Mouse (Mus musculus) heart, adult 8-10 months (tissue): ENCODE measurements at regions not wholly inside any gene's neighbourhood (a gene's known extent, or its start where the extent isn't known, plus 50 kb on each side); places are given as distances from the start of the nearest gene placed in this dataset.

Experiments
- DNase-seq: peaks from one replicate; pipeline ENCODE4 v3.0.0; 2022; ENCODE audit warnings: low spot score

DNA sequence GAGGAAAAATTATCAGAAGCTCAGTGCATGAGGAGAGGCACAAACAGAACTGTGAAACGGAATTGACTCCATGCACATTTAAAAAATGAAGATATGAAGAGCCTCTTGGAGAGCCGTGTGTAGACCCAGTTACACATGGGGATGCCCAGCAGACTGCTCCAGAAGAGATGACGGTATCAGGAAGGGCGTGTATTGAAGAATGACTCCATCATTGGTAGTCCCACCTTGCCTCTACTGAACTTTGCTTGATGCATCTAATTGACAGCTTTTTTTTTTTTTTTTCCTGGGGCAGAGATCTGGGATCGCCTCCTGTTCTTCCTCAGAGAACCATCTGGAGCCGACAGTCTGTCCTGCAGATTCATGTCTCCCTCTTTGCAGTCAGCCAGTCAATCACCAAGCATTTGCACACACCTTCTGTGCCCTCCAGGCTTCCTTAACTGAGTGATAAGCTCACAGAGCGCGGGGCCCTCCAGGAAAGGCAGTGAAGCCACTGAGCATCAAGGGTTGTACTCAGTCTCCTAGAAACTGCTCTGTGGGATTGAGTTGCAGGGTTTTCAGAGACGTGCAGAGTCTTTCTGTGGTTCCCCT, 57.6 kb upstream of the D1Pas1 start:
- no peak for DNase-seq

DNA sequence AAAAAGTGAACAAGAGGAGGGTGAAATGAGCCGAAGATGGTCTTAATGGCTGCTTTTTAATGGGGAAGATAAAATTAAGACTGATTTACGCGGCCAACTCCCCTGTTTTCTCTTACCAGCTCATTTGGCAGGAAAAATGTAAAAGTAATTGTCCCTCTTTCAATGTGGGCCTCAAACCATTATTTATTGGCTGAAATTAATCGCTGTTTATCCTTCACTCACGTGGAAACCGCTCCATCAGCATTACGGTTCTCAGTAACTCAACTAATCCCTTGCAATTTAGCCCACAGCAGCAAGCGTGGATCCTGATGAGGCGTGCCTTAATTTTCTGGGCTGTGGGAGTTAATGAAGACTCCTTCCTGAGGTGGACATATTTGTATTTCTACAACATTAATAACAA, 58.1 kb upstream of the D1Pas1 start:
- DNase-seq: no peak

DNA sequence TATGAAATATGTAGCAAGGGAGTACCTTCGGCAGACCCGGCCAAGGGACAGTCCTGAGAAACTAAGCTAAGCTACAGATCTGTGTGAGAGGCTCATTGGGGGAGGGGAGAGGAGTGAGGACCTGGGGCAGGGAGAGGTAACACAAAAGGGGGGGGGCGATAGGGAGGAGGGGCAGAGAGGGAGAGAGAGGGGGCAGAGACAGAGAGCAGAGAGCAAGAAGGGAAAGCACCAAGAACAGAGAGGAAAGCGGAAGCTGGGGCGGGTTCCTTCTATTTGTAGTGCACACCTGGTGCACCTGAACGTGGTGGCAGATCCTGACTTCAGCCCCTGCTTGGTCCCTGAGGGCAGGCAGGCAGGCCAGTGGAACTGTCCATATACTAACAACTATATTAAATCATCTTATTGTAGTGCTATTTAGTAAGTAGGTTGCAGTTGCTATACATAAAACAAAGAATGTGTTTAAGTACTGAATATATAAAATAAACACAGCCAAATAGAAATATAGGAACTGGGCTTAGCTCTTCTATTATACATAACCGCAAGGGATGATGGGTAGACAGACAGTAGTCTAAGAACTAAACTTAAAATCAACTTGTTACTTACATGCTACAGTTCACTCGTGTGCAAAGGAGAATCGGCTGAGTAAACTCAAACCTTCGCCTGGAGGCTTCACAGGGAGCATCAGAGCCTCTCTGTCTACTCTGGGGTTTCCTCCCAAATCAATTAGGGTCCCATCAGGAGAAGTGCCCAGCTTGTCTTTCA, 59.6 kb upstream of the D1Pas1 start:
- DNase-seq: no peak

DNA sequence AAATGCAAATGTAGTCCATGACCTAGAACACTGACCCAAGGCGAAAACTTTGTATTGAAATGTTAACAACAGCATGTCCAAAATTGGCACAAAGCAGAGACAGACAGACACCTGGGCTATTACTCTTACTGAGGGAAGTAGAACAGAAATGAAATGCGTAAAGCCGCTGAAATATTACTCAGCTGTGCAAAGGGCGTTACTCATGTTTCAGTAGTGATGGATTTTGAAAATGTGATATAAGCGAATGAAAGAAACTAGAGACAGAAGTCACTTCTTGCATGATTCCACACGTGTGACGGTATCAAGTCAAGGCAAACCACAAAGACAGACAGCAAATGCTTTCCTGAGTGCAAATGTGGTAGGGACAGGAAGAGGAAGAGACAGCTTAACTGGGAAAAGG, 61.3 kb upstream of the D1Pas1 start:
- DNase-seq: no peak

DNA sequence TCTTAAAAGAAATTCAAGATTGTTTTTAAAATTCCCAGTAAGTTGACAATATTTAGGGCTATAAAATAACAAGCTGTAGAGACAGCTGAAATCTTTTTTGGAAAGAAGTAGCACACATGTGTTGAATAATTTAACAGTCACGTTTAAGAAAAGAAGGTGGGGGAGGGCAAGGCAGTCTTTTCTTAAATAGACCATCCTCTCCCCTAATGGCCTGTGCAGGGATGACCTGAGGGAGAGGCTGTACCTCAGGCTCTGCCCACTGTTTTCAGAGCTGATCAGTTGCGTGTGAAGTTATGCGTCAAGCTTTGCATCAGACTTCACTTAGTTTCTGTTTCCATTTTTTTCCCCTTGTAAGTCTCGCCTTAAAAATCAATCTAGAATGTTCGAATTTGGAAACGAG, 65.7 kb upstream of the D1Pas1 start:
- DNase-seq: no peak

DNA sequence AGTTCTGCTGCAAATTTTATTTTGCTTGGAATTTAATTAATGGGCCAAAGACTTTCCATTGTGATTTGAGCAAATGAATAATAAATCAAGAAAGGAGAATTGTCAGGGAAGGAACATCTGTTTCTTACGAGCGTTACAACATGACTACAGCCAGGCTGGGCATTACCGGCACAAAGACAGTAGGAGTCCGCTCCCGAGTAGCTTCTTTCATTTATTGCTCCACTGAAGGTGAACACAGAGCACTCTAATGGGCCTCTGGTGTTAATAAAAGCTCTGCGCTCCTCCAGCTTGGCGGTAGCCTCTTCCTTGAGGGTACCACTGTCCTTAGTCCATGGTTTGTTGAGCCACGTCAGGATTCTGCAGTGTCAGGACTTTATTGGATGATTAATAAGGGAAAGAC, 69.0 kb upstream of the D1Pas1 start:
- DNase-seq: no peak

DNA sequence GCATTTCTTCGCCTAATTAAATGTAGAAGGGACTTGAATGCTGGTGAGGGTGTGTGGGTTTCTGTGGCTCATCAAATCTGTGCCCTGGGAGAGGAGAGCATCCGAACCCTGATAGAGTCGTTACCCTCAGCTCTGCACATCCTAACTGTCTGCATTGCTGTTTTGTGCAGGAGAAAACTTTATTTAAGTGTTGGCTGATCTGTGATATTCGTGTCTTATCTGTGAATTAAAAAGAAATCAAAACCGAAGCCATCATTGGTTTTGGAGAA, 77.7 kb upstream of the D1Pas1 start:
- DNase-seq: no peak

DNA sequence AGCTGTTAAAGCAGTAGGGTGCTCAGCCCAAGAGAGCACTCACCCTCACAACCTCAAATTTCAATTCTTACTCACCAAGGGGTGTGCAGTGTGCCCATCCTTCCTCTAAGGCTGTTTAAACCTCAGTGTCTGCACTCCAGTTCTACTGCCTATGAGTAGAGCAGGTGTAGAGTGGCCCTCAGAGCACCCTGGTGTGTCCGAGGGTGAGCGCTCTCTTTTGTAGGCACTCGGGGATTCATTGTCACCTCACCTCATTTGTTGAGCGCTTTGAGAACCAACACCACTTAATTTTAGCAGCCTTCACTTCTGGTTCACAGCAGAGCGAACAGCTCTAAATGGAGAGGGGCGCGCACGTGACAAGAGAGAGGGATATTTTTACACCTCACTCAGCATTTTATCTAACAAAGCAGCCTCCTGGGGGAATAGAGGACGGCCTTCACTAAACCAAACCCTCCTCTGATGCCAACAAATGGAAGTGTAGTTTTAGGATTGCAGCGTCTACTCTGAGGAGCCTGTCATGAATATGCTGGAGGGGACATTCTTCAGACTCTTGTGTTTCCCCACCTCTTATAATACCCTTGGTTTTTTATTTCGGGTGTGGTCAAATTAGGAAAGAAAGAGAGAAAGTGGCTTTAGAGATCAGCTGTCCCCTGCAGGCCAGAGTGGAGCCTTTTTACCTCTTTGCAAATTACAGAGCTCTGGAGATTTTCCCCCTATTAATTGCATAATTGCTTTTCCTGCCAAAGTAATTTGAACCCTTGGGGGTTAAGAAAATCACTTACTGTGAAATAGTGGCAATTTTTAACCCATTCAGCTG, 78.2 kb upstream of the D1Pas1 start:
- DNase-seq: peak; percentile 3

DNA sequence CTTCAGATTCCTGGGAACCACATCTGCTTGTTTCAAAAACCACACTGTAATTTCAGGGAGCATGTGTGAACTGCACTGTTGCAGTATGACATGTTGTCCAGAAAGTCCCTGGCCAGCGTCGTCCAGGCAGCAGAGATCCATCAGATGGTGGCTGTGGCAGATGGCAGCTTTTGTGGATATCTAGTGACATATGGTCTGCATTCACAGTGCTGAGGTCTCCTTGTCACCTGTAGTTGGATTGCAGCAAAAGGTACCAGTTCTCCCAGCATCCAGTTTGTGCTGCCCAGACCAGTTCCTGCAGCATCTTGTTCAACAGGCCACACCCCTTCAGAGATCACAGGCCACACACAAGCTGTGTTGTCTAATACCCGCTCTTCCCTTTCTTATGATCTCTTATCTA, 80.1 kb upstream of the D1Pas1 start:
- DNase-seq: no peak

DNA sequence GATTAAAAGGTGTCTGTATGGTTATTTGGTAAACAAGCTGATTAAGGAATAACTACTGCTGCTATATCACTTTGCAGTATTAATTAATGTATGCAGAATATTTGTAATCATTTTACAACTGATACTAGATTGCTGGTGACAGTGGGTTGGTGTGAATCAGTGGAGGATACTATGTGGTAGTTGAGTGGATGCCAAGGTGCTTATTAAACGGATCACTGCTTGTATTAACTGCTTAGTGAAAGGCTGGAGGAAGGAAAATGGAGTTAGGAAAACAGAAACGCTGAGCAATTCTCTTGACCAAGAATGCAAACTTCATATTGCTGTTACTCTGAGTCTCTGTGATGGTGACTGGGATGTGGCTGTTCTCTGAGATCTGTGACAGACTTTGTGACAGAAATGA, 86.8 kb upstream of the D1Pas1 start:
- no peak for DNase-seq

DNA sequence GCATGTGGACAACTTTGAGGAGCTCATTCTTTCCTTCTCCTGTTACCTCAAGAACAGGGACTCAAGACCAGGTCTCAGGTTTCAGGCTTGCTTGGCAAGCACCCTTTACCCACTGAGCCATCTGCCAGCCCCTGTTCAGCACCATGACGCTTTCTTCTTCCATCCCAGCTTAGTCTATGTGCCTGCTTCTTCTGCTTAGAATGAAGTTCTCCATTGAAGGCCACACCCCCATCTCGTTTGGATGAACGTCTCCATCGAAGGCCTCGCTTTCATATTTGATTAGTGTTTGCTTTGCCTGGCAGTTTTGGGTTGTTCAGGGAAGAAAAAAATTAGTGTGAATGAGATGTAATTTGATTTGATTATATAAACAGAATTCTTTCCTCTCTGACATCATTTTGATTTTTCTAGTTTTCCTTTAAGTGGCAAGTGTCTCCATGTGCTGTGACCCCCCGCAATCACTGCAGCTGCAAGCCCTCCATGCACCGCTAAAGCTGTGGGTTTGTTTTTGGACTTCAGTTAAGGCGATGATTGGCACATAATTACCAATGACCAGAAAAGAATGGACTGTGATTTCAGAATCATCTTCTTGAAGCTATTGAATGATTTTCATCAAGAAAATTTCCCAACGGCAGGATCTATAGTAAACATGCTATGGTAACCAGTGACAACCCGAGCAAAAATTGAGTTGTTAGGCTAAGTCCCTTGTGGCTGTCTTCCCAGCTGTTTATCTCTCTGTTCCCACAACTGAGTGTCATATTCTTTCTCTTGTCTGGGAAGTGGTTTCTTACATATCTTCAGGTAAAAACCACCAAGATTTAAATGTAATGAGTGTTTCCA, 106.4 kb upstream of the D1Pas1 start:
- DNase-seq: no peak

DNA sequence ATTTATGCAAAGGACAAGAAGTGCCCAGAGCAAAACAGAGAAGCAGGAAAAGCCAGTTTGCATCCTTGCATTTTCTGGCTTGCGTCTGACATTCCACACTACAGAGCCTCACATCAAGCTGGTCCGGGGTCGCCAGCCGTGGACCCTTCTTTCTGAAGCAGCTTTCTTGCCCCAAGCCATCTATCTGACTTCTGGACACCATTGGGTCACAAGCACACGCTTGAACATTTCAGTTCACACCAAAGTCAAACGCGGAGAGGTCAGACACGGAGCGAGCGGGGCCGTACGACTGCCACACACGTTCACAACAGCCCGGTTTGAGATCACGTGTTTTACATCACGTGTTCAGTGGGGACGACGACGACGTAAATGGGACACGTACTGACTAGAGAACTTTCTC, 108.9 kb upstream of the D1Pas1 start:
- DNase-seq: no peak

DNA sequence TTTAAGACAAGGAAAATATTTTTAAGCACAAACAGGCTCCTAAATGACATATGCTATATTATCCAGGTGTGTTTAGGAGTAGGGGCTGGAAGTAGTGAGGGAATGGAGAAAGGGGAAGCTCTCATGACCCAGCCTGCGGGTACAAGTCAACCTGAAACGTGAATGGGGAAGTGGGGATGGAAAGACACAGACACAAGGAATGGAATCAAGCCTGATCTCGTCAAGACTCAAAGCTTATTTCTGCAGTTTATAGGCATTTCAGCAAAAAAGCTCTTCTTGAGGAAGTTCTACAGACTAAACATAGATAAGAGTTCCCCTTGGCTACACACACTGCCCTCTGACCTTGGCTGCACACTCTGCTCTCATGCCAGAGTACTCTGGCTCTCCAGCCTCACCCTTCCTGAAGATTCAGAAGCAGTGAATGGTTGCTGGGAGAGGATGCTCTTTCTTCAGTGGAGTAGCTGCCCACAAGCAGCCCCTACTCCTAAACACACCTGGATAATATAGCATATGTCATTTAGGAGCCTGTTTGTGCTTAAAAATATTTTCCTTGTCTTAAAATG, 106.4 kb upstream of the Rrp15 start:
- no peak for DNase-seq

DNA sequence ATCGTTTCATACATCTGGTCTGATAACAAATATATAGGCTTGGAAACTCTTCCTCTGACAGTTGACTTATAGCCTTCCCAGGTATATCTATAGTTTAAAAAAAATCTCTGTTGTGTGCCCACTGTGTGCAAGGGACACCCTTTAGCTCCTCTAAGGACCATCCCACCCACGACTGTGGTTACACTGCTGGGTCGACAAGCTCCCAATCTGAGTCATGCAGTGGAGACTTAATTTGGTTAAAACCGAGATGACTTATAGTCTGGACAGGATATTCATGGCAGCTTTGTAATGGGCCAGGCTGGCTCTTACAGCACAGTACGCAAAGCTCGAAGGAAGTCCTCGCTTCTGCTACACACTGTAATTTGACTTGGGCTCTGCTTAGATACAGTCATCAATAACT, 96.1 kb upstream of the Rrp15 start:
- no peak for DNase-seq

DNA sequence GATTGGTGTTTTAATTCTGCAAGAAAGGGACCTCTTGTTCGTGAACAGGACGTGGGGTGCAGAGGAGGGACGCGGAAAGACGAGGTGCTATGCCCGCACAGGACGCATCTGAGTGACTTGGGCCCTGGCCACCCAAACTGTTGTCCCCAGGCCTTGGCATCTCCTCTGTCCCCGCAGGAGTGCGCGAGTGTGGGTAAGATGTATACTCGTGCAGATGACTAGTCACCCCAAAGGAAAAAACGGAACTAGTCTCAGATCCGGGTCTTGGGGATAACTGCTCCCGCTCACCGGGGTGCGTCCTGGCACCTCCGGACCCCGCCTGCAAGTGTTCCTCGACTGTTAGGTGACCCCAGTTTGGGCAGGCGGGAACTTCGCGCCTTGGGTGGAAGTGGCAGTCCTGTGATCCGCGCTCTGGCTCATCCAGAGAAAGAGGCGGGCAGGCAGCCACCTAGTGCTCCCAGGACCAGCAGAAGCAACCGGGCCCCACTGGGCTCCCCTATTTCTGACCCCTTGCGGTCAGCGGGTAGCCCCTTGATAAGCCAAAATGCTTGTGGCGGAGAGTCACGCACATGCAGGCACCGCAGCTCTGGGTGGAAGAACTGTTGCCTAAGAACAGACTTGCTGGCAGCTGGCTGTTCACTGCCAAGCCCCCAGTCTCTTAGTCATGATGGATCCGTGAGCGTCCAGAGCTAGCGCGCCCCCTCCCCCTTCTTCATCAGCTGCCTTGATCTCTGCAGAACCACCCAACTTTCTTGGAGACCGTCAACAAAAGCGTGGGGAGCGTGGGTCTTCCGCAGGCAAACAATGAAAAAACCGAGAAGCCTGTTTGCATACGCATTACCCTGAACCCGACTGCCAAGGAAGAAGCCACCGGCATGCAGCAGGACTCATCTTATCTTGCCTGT, 85.0 kb upstream of the Rrp15 start:
- DNase-seq: no peak

DNA sequence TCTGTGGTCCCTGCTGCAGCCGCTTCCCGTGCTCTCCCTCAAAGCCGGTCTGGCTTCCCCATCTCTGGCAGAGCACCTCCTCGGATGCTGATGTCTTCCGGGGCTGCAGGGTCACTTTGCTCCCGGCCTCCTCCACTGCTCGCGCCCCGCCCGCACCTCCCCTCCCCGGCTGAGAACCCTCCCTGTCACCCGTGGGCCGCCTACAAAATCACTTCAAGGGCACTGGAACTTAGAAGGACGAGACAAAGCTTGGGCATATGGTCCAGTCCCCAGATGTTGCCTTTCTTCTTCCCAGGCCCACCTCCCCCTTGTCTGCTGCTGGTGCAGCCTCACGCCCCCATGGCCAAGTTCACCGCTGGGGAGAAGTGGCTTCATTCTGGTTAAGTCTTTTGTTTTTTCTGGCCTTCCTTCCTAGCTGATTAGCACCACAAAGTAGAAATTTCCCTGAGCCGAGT, 84.3 kb upstream of the Rrp15 start:
- no peak for DNase-seq

DNA sequence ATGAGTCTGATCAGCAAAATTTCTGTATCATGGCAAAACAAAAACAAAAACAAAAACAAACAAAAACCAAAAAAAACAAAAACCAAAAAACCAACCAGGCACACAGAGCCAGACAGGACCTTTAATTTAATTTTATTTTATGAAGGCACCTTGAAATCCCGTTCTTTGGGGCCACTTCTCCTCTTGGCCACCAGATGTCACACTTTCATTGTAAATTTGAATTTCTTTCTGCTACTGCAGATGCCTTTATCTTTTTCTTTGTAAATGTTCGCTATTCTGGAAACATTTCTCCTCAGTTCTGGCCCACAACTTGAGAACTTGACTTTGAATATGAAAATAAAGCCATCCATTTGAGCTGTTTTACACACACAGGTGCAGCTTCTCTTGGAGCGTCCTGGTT, 78.6 kb upstream of the Rrp15 start:
- peak; percentile 7 for DNase-seq

DNA sequence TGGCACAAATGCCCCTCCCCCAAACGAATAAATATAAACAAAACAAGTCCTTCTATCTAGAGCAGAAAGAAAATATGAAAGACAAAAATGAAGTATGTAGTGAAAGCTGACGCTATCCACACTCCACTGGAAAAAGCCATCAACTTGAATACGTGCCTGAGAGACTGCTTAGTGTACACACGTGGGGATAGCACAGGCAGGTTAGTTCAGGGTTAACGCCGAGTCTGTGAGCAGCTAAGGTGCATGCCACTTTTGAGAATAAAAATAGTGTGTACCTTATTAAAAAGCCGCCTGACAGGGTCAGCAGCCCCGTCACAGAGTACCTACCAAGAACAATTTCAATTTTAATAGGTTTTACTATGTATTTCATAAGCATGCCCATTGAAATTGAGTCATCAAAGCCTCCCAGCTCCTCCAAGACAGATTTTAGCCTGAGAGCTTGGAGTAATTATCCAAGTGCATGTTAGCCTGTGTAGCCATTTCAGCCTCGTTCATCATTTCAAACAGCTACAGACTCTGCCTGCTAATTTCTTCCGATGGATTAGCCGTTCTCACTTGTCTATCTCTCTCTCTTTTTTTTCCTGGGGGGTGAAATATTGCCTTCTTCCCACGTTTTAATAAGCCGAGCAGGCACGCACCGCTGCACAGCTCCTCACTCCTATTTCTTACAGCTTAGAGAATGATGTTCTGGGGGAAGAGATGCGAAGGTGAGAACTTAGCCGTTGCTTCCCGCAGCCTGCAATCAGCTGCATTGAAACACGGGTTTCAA, 59.2 kb upstream of the Rrp15 start:
- no peak for DNase-seq

DNA sequence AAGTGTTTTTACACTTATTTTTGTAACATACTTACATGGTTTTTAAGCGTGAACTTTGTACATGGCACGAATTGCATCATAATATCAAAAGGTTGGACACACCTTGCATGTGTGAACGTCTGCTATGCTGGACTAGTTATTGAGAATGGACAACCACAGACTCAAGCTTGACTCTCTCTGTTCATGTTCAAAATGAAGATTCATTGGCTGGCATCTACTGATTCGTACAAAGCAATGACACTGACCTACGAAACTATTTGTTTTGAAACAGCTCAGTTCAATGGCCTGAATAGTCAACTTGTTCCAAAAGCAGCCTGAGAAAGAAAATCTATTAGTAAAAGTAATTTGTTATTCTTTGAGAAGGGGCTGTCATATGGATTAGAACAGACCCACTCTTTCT, 55.3 kb upstream of the Rrp15 start:
- DNase-seq: no peak
